Mouse (Mus musculus) hindbrain, embryonic 15.5 days (tissue): Measurements from ENCODE around the gene Sirpa. TPM values are rescaled to one million over a fixed set of nuclear protein-coding genes. Genes with fewer than 3 reads are reported as not detected.

Experiments
- ATAC-seq: fragments of 200-750 bp; cut with Nextera tagmentation; 2 replicates; pipeline ENCODE4 v1.8.0; 2017; ENCODE audit warnings: low read depth, moderate number of reproducible peaks, moderate TSS enrichment; ENCODE audit not compliant: low FRiP score
- H3K27ac ChIP-seq: fragments of 300-500 bp; sonication (generic); replicated peaks from 2 replicates; pipeline ENCODE4 v1.5.1; 2015; ENCODE audit warnings: mild to moderate bottlenecking, inconsistent platforms
- H3K27me3 ChIP-seq: fragments of 300-500 bp; sonication (generic); 2 replicates; pipeline ENCODE4 v1.6.1; 2015; ENCODE audit warnings: control low read depth, inconsistent platforms
- H3K36me3 ChIP-seq: fragments of 300-500 bp; sonication (generic); 2 replicates; pipeline ENCODE4 v1.6.1; 2015; ENCODE audit warnings: control low read depth, inconsistent platforms
- H3K4me1 ChIP-seq: fragments of 300-500 bp; sonication (generic); replicated peaks from 2 replicates; pipeline ENCODE4 v1.6.1; 2015; ENCODE audit warnings: control low read depth, inconsistent platforms
- H3K4me2 ChIP-seq: fragments of 300-500 bp; sonication (generic); 2 replicates; pipeline ENCODE4 v1.6.1; 2015; ENCODE audit warnings: moderate library complexity, mild to moderate bottlenecking, inconsistent platforms
- H3K4me3 ChIP-seq: fragments of 300-500 bp; sonication (generic); 2 replicates; pipeline ENCODE4 v1.5.1; 2015; ENCODE audit warnings: mild to moderate bottlenecking, inconsistent platforms
- H3K9ac ChIP-seq: fragments of 300-500 bp; sonication (generic); 2 replicates; pipeline ENCODE4 v1.6.1; 2015; ENCODE audit warnings: inconsistent platforms
- H3K9me3 ChIP-seq: fragments of 300-500 bp; sonication (generic); 2 replicates; pipeline ENCODE4 v1.6.1; 2016; ENCODE audit warnings: control low read depth, inconsistent platforms
- WGBS: fragments of 180-500 bp; shearing (Covaris S2); methylation state at CpG from one replicate; pipeline ENCODE4 v1.1.7; 2015; 5-methylcytosine and 5-hydroxymethylcytosine counted together
- polyA plus RNA-seq: library from polyadenylated mRNA; unstranded; fragments of >200 nt; fragmentation: Nextera tagmentation; extraction: Ambion mirVana; gene quantifications from 2 replicates; pipeline ENCODE4 v1.2.1, GENCODE M21; 2015

The Sirpa gene
- polyA plus RNA-seq, 1 experiment from 2014 or later, result 31.7 TPM

GRCm38 (mm10) chr2:129629786-129630531 is 37.3 kb downstream of the Sirpa start:
- H3K36me3 ChIP-seq, result peaks cover 15% of the 10 kb centered on the region
- no peak overlapping the region for H3K4me3 ChIP-seq
- no peak overlapping the region for H3K27ac ChIP-seq
- no peak for ATAC-seq
- WGBS, result 94% methylated on average over 15 of the region's 15 CpGs
- no peak overlapping the region for H3K9ac ChIP-seq
- no peak overlapping the region for H3K4me2 ChIP-seq
- H3K9me3 ChIP-seq, result no peaks in the 10 kb centered on the region
- H3K4me1 ChIP-seq, result peaks cover 2% of the 10 kb centered on the region; the same call in 1 of the 2 replicates
- no peaks in the 10 kb centered on the region for H3K27me3 ChIP-seq

GRCm38 (mm10) chr2:129630532-129630886 is 37.9 kb downstream of the Sirpa start:
- Histone ChIP-seq H3K27ac (no peak overlapping the region), H3K4me3 (no peak overlapping the region), H3K36me3 (peaks cover 15% of the 10 kb centered on the region), H3K9ac (no peak overlapping the region), H3K4me2 (no peak overlapping the region), H3K27me3 (no peaks in the 10 kb centered on the region), H3K4me1 (no peaks in the 10 kb centered on the region), H3K9me3 (no peaks in the 10 kb centered on the region)
- 94% methylated on average over 3 of the region's 3 CpGs for WGBS
- ATAC-seq, result no peak

- Histone ChIP-seq H3K4me3 (no peak overlapping the region), H3K4me1 (no peaks in the 10 kb centered on the region), H3K27ac (no peak overlapping the region), H3K36me3 (peaks cover 15% of the 10 kb centered on the region), H3K9ac (no peak overlapping the region), H3K27me3 (no peaks in the 10 kb centered on the region), H3K4me2 (no peak overlapping the region), H3K9me3 (no peaks in the 10 kb centered on the region)
- 81% methylated on average over 7 of the region's 7 CpGs for WGBS
- no peak for ATAC-seq
These were observed 38.5 kb downstream of the Sirpa start for GRCm38 (mm10) chr2:129630978-129631660.

- no peak overlapping the region for H3K9ac ChIP-seq
- no peak overlapping the region for H3K4me2 ChIP-seq
- H3K36me3 ChIP-seq, result peaks cover 15% of the 10 kb centered on the region
- H3K27me3 ChIP-seq, result no peaks in the 10 kb centered on the region
- no peaks in the 10 kb centered on the region for H3K4me1 ChIP-seq
- H3K27ac ChIP-seq, result no peak overlapping the region
- H3K4me3 ChIP-seq, result no peak overlapping the region
- WGBS, result 91% methylated on average over 7 of the region's 7 CpGs
- no peaks in the 10 kb centered on the region for H3K9me3 ChIP-seq
- no peak for ATAC-seq
These were observed 39.7 kb downstream of the Sirpa start for GRCm38 (mm10) chr2:129632324-129632723.

- WGBS, result 78% methylated on average over 9 of the region's 9 CpGs
- H3K27me3 ChIP-seq, result no peaks in the 10 kb centered on the region
These were observed 40.6 kb downstream of the Sirpa start for GRCm38 (mm10) chr2:129633077-129633732.

GRCm38 (mm10) chr2:129633982-129634381 is 41.3 kb downstream of the Sirpa start:
- no peaks in the 10 kb centered on the region for H3K9me3 ChIP-seq
- no peak overlapping the region for H3K4me2 ChIP-seq
- no peak for ATAC-seq
- H3K4me1 ChIP-seq, result no peaks in the 10 kb centered on the region
- no peak overlapping the region for H3K27ac ChIP-seq
- no peak overlapping the region for H3K9ac ChIP-seq
- WGBS, result 82% methylated on average over 3 of the region's 3 CpGs
- peaks cover 13% of the 10 kb centered on the region for H3K36me3 ChIP-seq
- H3K27me3 ChIP-seq, result no peaks in the 10 kb centered on the region
- H3K4me3 ChIP-seq, result no peak overlapping the region

More at GRCm38 (mm10) chr2:129633077-129633732, 40.6 kb downstream of the Sirpa start:
- no peak overlapping the region for H3K9ac ChIP-seq
- H3K4me3 ChIP-seq, result no peak overlapping the region
- no peaks in the 10 kb centered on the region for H3K9me3 ChIP-seq
- no peak for ATAC-seq
- no peak overlapping the region for H3K4me2 ChIP-seq
- no peak overlapping the region for H3K27ac ChIP-seq
- no peaks in the 10 kb centered on the region for H3K4me1 ChIP-seq
- peaks cover 15% of the 10 kb centered on the region for H3K36me3 ChIP-seq

- Histone ChIP-seq H3K4me2 (no peak overlapping the region), H3K9ac (no peak overlapping the region), H3K27ac (no peak overlapping the region), H3K4me1 (no peaks in the 10 kb centered on the region), H3K4me3 (no peak overlapping the region), H3K9me3 (no peaks in the 10 kb centered on the region), H3K36me3 (no peaks in the 10 kb centered on the region), H3K27me3 (no peaks in the 10 kb centered on the region)
- WGBS, result 51% methylated on average over 4 of the region's 4 CpGs
- no peak for ATAC-seq
These were observed 60.0 kb downstream of the Sirpa start for GRCm38 (mm10) chr2:129652616-129653015.

- Histone ChIP-seq H3K36me3 (no peaks in the 10 kb centered on the region), H3K4me1 (no peaks in the 10 kb centered on the region), H3K4me3 (no peak overlapping the region), H3K4me2 (no peak overlapping the region), H3K9ac (no peak overlapping the region), H3K9me3 (no peaks in the 10 kb centered on the region), H3K27ac (no peak overlapping the region), H3K27me3 (no peaks in the 10 kb centered on the region)
- no peak for ATAC-seq
- 86% methylated on average over 2 of the region's 2 CpGs for WGBS
These were observed 61.0 kb downstream of the Sirpa start for GRCm38 (mm10) chr2:129653632-129654031.

- ATAC-seq, result no peak
- Histone ChIP-seq H3K36me3 (no peaks in the 10 kb centered on the region), H3K4me2 (no peak overlapping the region), H3K27me3 (no peaks in the 10 kb centered on the region), H3K4me3 (no peak overlapping the region), H3K9ac (no peak overlapping the region), H3K27ac (no peak overlapping the region), H3K9me3 (no peaks in the 10 kb centered on the region), H3K4me1 (no peaks in the 10 kb centered on the region)
- WGBS, result 84% methylated on average over 4 of the region's 4 CpGs
These were observed 61.8 kb downstream of the Sirpa start for GRCm38 (mm10) chr2:129654233-129654950.

- no peak for ATAC-seq
- Histone ChIP-seq H3K9ac (no peak overlapping the region), H3K4me1 (no peaks in the 10 kb centered on the region), H3K27me3 (no peaks in the 10 kb centered on the region), H3K27ac (no peak overlapping the region), H3K9me3 (no peaks in the 10 kb centered on the region), H3K4me3 (no peak overlapping the region), H3K36me3 (no peaks in the 10 kb centered on the region), H3K4me2 (no peak overlapping the region)
- 87% methylated on average over 4 of the region's 4 CpGs for WGBS
These were observed 62.4 kb downstream of the Sirpa start for GRCm38 (mm10) chr2:129655033-129655432.

- no peaks in the 10 kb centered on the region for H3K27me3 ChIP-seq
- no peaks in the 10 kb centered on the region for H3K4me1 ChIP-seq
- H3K4me2 ChIP-seq, result no peak overlapping the region
- 90% methylated on average over 4 of the region's 4 CpGs for WGBS
- H3K4me3 ChIP-seq, result no peak overlapping the region
- no peak overlapping the region for H3K27ac ChIP-seq
- no peaks in the 10 kb centered on the region for H3K36me3 ChIP-seq
- H3K9me3 ChIP-seq, result no peaks in the 10 kb centered on the region
- ATAC-seq, result no peak
- no peak overlapping the region for H3K9ac ChIP-seq
These were observed 66.2 kb downstream of the Sirpa start for GRCm38 (mm10) chr2:129658796-129659195.

- H3K4me1 ChIP-seq, result no peaks in the 10 kb centered on the region
- no peak overlapping the region for H3K4me3 ChIP-seq
- ATAC-seq, result no peak
- 73% methylated on average over 6 of the region's 6 CpGs for WGBS
- no peak overlapping the region for H3K27ac ChIP-seq
- no peak overlapping the region for H3K4me2 ChIP-seq
- H3K9me3 ChIP-seq, result no peaks in the 10 kb centered on the region
- no peak overlapping the region for H3K9ac ChIP-seq
- no peaks in the 10 kb centered on the region for H3K27me3 ChIP-seq
- H3K36me3 ChIP-seq, result no peaks in the 10 kb centered on the region
These were observed 67.4 kb downstream of the Sirpa start for GRCm38 (mm10) chr2:129660020-129660419.
